Mouse (Mus musculus) testis, adult 2 months (tissue): ENCODE measurements around the gene Htr3a. TPM values are rescaled to one million over a fixed set of nuclear protein-coding genes. Genes with fewer than 3 reads are reported as not detected.

Experiments used
- H3K27ac ChIP-seq: fragments of 200-500 bp; 2 replicates; pipeline ENCODE4 v1.5.1; 2012; ENCODE audit warnings: low read depth, low read length; ENCODE audit not compliant: control insufficient read depth, insufficient read depth
- H3K27me3 ChIP-seq: fragments of 200-500 bp; 2 replicates; pipeline ENCODE4 v1.6.1; 2012; ENCODE audit warnings: mild to moderate bottlenecking, low read length, moderate library complexity; ENCODE audit not compliant: control insufficient read depth, insufficient read depth
- H3K36me3 ChIP-seq: fragments of 200-500 bp; 2 replicates; pipeline ENCODE4 v1.6.1; 2012; ENCODE audit warnings: mild to moderate bottlenecking, low read length; ENCODE audit not compliant: control insufficient read depth, insufficient read depth
- H3K4me1 ChIP-seq: fragments of 200-500 bp; 2 replicates; pipeline ENCODE4 v1.6.1; 2012; ENCODE audit warnings: low read length; ENCODE audit not compliant: control insufficient read depth, insufficient read depth
- H3K4me3 ChIP-seq: fragments of 200-500 bp; 2 replicates; pipeline ENCODE4 v1.5.1; 2012; ENCODE audit warnings: low read depth, mild to moderate bottlenecking, low read length, moderate library complexity, mixed read lengths; ENCODE audit not compliant: control insufficient read depth
- CTCF ChIP-seq: fragments of 200-500 bp; IDR thresholded peaks from 2 replicates; pipeline ENCODE4 v1.5.1; 2012; ENCODE audit warnings: low read depth, mild to moderate bottlenecking, inconsistent platforms, low read length, moderate library complexity; ENCODE audit not compliant: control insufficient read depth, insufficient read depth, insufficient replicate concordance
- POLR2A ChIP-seq: fragments of 200-500 bp; IDR thresholded peaks from 2 replicates; pipeline ENCODE4 v1.6.1; 2012; ENCODE audit warnings: low read depth, mild to moderate bottlenecking, inconsistent platforms, low read length, moderate library complexity; ENCODE audit not compliant: control insufficient read depth
- polyA plus RNA-seq: library from polyadenylated mRNA; depleted of rRNA; stranded (reverse); fragments of >200 nt; gene quantifications from 2 replicates; pipeline ENCODE4 v1.2.3, GENCODE M21; 2012; rRNA removed

Gene Htr3a
- polyA plus RNA-seq: 0.40 and 0.52 TPM in 2 replicates

GRCm38 (mm10) chr9:48910885-48911537 is at the start of gene Htr3a:
TSS of gene Htr3a (minus strand) at chr9:48911099.
- no peak within 1 kb of the TSS for H3K4me3 ChIP-seq
- H3K36me3 ChIP-seq: no peaks in the 10 kb centered on the region
- TF ChIP-seq CTCF (no peak), POLR2A (no peak)
- H3K27me3 ChIP-seq: no peaks in the 10 kb centered on the region
- no peak within 1 kb of the TSS for H3K27ac ChIP-seq
- H3K4me1 ChIP-seq: no peaks in the 10 kb centered on the region

GRCm38 (mm10) chr9:48947565-48947964 is 36.7 kb upstream of the Htr3a start:
- H3K4me3 ChIP-seq: no peak overlapping the region
- H3K27me3 ChIP-seq: no peaks in the 10 kb centered on the region
- H3K27ac ChIP-seq: no peak overlapping the region
- no peak for TF ChIP-seq CTCF
- no peak for TF ChIP-seq POLR2A
- no peaks in the 10 kb centered on the region for H3K36me3 ChIP-seq
- H3K4me1 ChIP-seq: no peaks in the 10 kb centered on the region

- no peak overlapping the region for H3K27ac ChIP-seq
- no peak overlapping the region for H3K4me3 ChIP-seq
- H3K36me3 ChIP-seq: no peaks in the 10 kb centered on the region
- no peaks in the 10 kb centered on the region for H3K27me3 ChIP-seq
- H3K4me1 ChIP-seq: no peaks in the 10 kb centered on the region
- TF ChIP-seq CTCF: no peak
- TF ChIP-seq POLR2A: no peak
Measured at GRCm38 (mm10) chr9:48942349-48942748, 31.4 kb upstream of the Htr3a start.

- H3K4me3 ChIP-seq: no peak overlapping the region
- H3K27ac ChIP-seq: no peak overlapping the region
- no peaks in the 10 kb centered on the region for H3K4me1 ChIP-seq
- no peak for TF ChIP-seq CTCF
- no peak for TF ChIP-seq POLR2A
- H3K36me3 ChIP-seq: no peaks in the 10 kb centered on the region
- no peaks in the 10 kb centered on the region for H3K27me3 ChIP-seq
Measured at GRCm38 (mm10) chr9:48929436-48929835, 18.5 kb upstream of the Htr3a start.

- TF ChIP-seq POLR2A (no peak), CTCF (no peak)
- H3K36me3 ChIP-seq: no peaks in the 10 kb centered on the region
- no peak overlapping the region for H3K27ac ChIP-seq
- no peak overlapping the region for H3K4me3 ChIP-seq
- no peaks in the 10 kb centered on the region for H3K4me1 ChIP-seq
- no peaks in the 10 kb centered on the region for H3K27me3 ChIP-seq
Measured at GRCm38 (mm10) chr9:48928781-48929180, 17.9 kb upstream of the Htr3a start.

- Histone ChIP-seq H3K36me3 (no peaks in the 10 kb centered on the region), H3K4me3 (no peak overlapping the region), H3K27ac (no peak overlapping the region), H3K4me1 (no peaks in the 10 kb centered on the region), H3K27me3 (no peaks in the 10 kb centered on the region)
- TF ChIP-seq POLR2A: no peak
- TF ChIP-seq CTCF: no peak
Measured at GRCm38 (mm10) chr9:48916011-48916788, 5.3 kb upstream of the Htr3a start.

- Histone ChIP-seq H3K4me3 (no peak overlapping the region), H3K27me3 (no peaks in the 10 kb centered on the region), H3K4me1 (no peaks in the 10 kb centered on the region), H3K27ac (no peak overlapping the region), H3K36me3 (no peaks in the 10 kb centered on the region)
- TF ChIP-seq POLR2A (no peak), CTCF (no peak)
Measured at GRCm38 (mm10) chr9:48904421-48904820, 6.5 kb downstream of the Htr3a start.
